Mouse (Mus musculus) liver, embryonic 15.5 days (tissue): ENCODE data around the gene Faap20. TPM values are rescaled to one million over a fixed set of nuclear protein-coding genes. Genes with fewer than 3 reads are reported as not detected.

Experiments used
- ATAC-seq: fragments of 200-750 bp; cut with Nextera tagmentation; 2 replicates; pipeline ENCODE4 v1.8.0; 2017; ENCODE audit warnings: moderate number of reproducible peaks, mild to moderate bottlenecking, moderate library complexity; ENCODE audit not compliant: insufficient read depth
- H3K27ac ChIP-seq: fragments of 300-500 bp; sonication (generic); replicated peaks from 2 replicates; pipeline ENCODE4 v1.5.1; 2015; ENCODE audit warnings: mild to moderate bottlenecking, inconsistent platforms
- H3K27me3 ChIP-seq: fragments of 300-500 bp; sonication (generic); 2 replicates; pipeline ENCODE4 v1.6.1; 2015; ENCODE audit warnings: mild to moderate bottlenecking, inconsistent platforms
- H3K36me3 ChIP-seq: fragments of 300-500 bp; sonication (generic); replicated peaks from 2 replicates; pipeline ENCODE4 v1.6.1; 2015; ENCODE audit warnings: moderate library complexity, mild to moderate bottlenecking, inconsistent platforms
- H3K4me1 ChIP-seq: fragments of 300-500 bp; sonication (generic); replicated peaks from 2 replicates; pipeline ENCODE4 v1.6.1; 2015; ENCODE audit warnings: inconsistent platforms
- H3K4me2 ChIP-seq: fragments of 300-500 bp; sonication (generic); 2 replicates; pipeline ENCODE4 v1.6.1; 2015; ENCODE audit warnings: moderate library complexity, mild to moderate bottlenecking, inconsistent platforms
- H3K4me3 ChIP-seq: fragments of 300-500 bp; sonication (generic); replicated peaks from 2 replicates; pipeline ENCODE4 v1.5.1; 2015; ENCODE audit warnings: mild to moderate bottlenecking, inconsistent platforms
- H3K9ac ChIP-seq: fragments of 300-500 bp; sonication (generic); 2 replicates; pipeline ENCODE4 v1.6.1; 2015; ENCODE audit warnings: moderate library complexity, mild to moderate bottlenecking, inconsistent platforms
- H3K9me3 ChIP-seq: fragments of 300-500 bp; sonication (generic); replicated peaks from 2 replicates; pipeline ENCODE4 v1.6.1; 2016; ENCODE audit warnings: inconsistent platforms
- WGBS: fragments of 180-500 bp; shearing (Covaris S2); methylation state at CpG from one replicate; pipeline ENCODE4 v1.1.7; 2015; ENCODE audit warnings: mixed read lengths; ENCODE audit not compliant: insufficient replicate concordance; 5-methylcytosine and 5-hydroxymethylcytosine counted together
- polyA plus RNA-seq: library from polyadenylated mRNA; unstranded; fragments of >200 nt; fragmentation: Nextera tagmentation; extraction: Ambion mirVana; gene quantifications from 2 replicates; pipeline ENCODE4 v1.2.1, GENCODE M21; 2015

Faap20 gene
- polyA plus RNA-seq, 1 experiment from 2014 or later = 18.2 TPM

DNA sequence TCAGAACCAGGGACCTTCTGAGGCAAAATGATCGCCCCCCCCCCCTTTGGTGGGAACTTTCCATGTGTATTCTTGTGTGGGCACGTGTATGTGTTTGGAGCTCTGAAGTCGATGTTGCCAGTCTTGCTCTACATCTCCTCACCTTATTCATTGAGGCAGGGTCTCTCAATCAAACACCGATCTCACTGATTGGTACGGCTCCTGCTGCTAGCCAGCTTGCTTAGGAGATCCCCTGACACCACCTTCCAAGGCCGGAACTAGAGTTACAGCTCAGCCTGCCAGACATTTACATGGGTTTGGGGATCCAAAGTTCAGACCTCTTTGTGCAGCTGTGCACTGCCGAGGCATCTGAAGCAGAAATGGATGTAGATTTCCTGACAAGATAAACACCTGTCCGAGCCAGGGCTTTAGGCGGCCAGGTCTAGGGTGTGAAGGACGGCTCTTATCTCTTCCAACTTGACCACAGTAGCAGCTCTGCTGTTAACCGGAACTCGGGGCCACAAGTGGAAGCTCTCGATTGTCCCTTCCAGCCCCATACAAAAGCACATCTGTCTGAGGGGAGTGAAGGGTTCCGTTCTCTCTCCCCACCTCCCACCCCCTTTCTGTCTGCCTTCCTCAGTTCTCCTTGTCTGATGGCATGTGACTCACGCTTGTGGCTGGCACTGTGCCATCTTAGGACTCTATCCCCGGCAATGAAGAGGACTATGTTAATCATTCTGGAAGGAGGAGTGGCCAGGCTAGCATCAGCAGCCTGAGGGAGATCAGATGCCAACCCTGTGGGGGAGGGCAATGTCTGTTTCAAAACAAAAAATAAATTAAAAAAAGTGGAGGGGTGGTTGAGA, 30.5 kb downstream of the Faap20 start:
- H3K9ac ChIP-seq = no peak overlapping the region
- WGBS = 40% methylated on average over 16 of the region's 16 CpGs

DNA sequence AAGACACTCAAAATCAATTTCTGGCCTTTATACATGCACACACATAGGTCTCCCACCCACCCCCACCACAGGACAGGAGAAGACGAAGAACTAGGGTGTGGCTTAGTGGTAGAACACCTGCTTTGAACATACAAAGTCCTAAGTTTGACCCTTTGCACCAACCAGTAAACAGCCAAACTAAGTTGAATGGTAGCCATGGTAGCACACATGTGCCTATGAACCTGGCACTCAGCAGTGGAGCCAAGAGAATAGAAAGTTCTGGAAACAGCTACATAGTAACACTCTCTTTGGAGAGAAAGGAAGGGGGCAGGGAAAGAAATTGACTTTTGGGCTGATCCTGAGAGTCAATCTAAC, 31.1 kb downstream of the Faap20 start:
- ATAC-seq = no peak
- Histone ChIP-seq H3K4me2 (no peak overlapping the region), H3K4me3 (no peak overlapping the region), H3K27ac (no peak overlapping the region), H3K27me3 (peaks cover 3% of the 10 kb centered on the region; the same call in 1 of the 2 replicates), H3K4me1 (0 out of 2 replicates have a peak, but pooled peaks cover 3% of the 10 kb centered on the region), H3K9me3 (no peaks in the 10 kb centered on the region), H3K36me3 (no peaks in the 10 kb centered on the region), H3K9ac (no peak overlapping the region)
- WGBS = 48% methylated on average over 1 of the region's 1 CpGs

More for the DNA sequence above, 30.5 kb downstream of the Faap20 start:
- Histone ChIP-seq H3K4me1 (0 out of 2 replicates have a peak, but pooled peaks cover 3% of the 10 kb centered on the region), H3K27me3 (peaks cover 3% of the 10 kb centered on the region; the same call in 1 of the 2 replicates), H3K4me2 (no peak overlapping the region), H3K4me3 (no peak overlapping the region), H3K36me3 (no peaks in the 10 kb centered on the region), H3K9me3 (no peaks in the 10 kb centered on the region), H3K27ac (no peak overlapping the region)
- no peak for ATAC-seq

GRCm38 (mm10) chr4:155281227-155281626, 31.6 kb downstream of the Faap20 start:
- WGBS = 52% methylated on average over 2 of the region's 2 CpGs

DNA sequence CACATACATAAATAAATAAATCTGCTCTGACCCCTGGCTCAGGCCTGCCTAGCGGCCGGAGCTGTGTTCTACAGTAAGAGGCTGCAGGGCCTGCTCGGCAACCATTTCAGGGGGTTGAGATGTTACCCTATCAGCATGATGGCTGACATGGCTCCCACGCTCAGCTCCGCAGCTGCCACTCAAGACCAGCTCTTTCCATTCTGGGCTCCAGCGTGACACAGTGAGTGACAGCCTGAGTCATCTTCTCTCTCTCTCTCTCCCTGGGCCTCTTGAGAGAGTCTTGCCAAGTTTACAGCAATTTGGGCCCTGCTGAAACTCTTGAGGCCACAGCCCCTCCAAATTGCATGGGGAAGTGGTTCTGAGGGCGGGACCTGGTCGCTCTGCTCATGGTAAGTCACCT, 32.0 kb downstream of the Faap20 start:
- 58% methylated on average over 8 of the region's 8 CpGs for WGBS
- Histone ChIP-seq H3K27me3 (peaks cover 3% of the 10 kb centered on the region; the same call in 1 of the 2 replicates), H3K27ac (no peak overlapping the region), H3K4me3 (no peak overlapping the region), H3K9me3 (no peaks in the 10 kb centered on the region), H3K4me2 (no peak overlapping the region), H3K9ac (no peak overlapping the region), H3K36me3 (no peaks in the 10 kb centered on the region), H3K4me1 (0 out of 2 replicates have a peak, but pooled peaks cover 3% of the 10 kb centered on the region)
- ATAC-seq = no peak

More at GRCm38 (mm10) chr4:155281227-155281626, 31.6 kb downstream of the Faap20 start:
- H3K9me3 ChIP-seq = no peaks in the 10 kb centered on the region
- 0 out of 2 replicates have a peak, but pooled peaks cover 3% of the 10 kb centered on the region for H3K4me1 ChIP-seq
- no peak overlapping the region for H3K27ac ChIP-seq
- no peak overlapping the region for H3K4me3 ChIP-seq
- ATAC-seq = no peak
- H3K9ac ChIP-seq = no peak overlapping the region
- no peak overlapping the region for H3K4me2 ChIP-seq
- H3K36me3 ChIP-seq = no peaks in the 10 kb centered on the region
- H3K27me3 ChIP-seq = peaks cover 3% of the 10 kb centered on the region; the same call in 1 of the 2 replicates

- Histone ChIP-seq H3K4me2 (no peak overlapping the region), H3K4me3 (no peak overlapping the region), H3K9me3 (no peaks in the 10 kb centered on the region), H3K4me1 (0 out of 2 replicates have a peak, but pooled peaks cover 3% of the 10 kb centered on the region), H3K27ac (no peak overlapping the region), H3K9ac (no peak overlapping the region), H3K27me3 (peaks cover 3% of the 10 kb centered on the region; the same call in 1 of the 2 replicates), H3K36me3 (no peaks in the 10 kb centered on the region)
- no peak for ATAC-seq
- 69% methylated on average over 6 of the region's 6 CpGs for WGBS
Measured at GRCm38 (mm10) chr4:155282231-155282630, 32.6 kb downstream of the Faap20 start.

DNA sequence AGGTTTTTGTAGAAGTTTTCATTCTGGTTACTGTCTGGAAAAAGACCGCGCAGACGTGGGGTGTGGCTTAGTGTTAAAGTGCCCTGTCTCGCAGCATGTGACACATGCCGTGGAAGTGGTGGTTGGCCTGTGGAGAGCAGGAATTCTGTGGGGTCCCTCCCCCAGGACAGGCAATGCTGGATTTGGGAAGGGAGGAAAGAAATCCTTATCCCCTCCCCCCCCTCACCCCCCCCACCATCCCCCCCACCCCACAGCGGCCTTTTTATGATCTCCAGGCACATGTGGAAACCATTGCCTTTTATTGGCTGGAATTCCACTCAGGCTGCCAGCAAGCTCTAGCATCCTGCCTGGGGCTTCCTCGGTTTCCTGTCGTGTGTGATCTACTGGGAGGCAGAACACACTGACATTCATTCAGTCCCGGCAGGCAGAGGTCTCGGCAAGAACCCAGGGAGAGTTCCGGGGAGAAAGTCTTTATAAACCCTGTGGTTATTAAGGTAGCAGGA, 33.5 kb downstream of the Faap20 start:
- H3K4me3 ChIP-seq = no peak overlapping the region
- H3K4me1 ChIP-seq = 0 out of 2 replicates have a peak, but pooled peaks cover 3% of the 10 kb centered on the region
- H3K27me3 ChIP-seq = peaks cover 3% of the 10 kb centered on the region; the same call in 1 of the 2 replicates
- H3K4me2 ChIP-seq = no peak overlapping the region
- 31% methylated on average over 11 of the region's 11 CpGs for WGBS
- no peak for ATAC-seq
- H3K27ac ChIP-seq = no peak overlapping the region
- H3K9me3 ChIP-seq = no peaks in the 10 kb centered on the region
- no peak overlapping the region for H3K9ac ChIP-seq
- no peaks in the 10 kb centered on the region for H3K36me3 ChIP-seq

- no peak overlapping the region for H3K9ac ChIP-seq
- H3K27ac ChIP-seq = no peak overlapping the region
- ATAC-seq = no peak
Measured at GRCm38 (mm10) chr4:155283585-155283984, 34.0 kb downstream of the Faap20 start.

GRCm38 (mm10) chr4:155284521-155285379, 35.1 kb downstream of the Faap20 start:
- Histone ChIP-seq H3K27ac (no peak overlapping the region), H3K9ac (no peak overlapping the region), H3K4me3 (no peak overlapping the region), H3K27me3 (peaks cover 3% of the 10 kb centered on the region; the same call in 1 of the 2 replicates), H3K9me3 (no peaks in the 10 kb centered on the region), H3K4me2 (no peak overlapping the region), H3K4me1 (0 out of 2 replicates have a peak, but pooled peaks cover 3% of the 10 kb centered on the region), H3K36me3 (no peaks in the 10 kb centered on the region)
- WGBS = 57% methylated on average over 15 of the region's 15 CpGs
- no peak for ATAC-seq

More at GRCm38 (mm10) chr4:155283585-155283984, 34.0 kb downstream of the Faap20 start:
- no peaks in the 10 kb centered on the region for H3K36me3 ChIP-seq
- 37% methylated on average over 9 of the region's 9 CpGs for WGBS
- 0 out of 2 replicates have a peak, but pooled peaks cover 3% of the 10 kb centered on the region for H3K4me1 ChIP-seq
- H3K9me3 ChIP-seq = no peaks in the 10 kb centered on the region
- H3K4me3 ChIP-seq = no peak overlapping the region
- peaks cover 3% of the 10 kb centered on the region; the same call in 1 of the 2 replicates for H3K27me3 ChIP-seq
- no peak overlapping the region for H3K4me2 ChIP-seq

GRCm38 (mm10) chr4:155286090-155286489, 36.5 kb downstream of the Faap20 start:
- WGBS = 63% methylated on average over 4 of the region's 4 CpGs
- peaks cover 3% of the 10 kb centered on the region; the same call in 1 of the 2 replicates for H3K27me3 ChIP-seq
- H3K4me2 ChIP-seq = no peak overlapping the region
- no peaks in the 10 kb centered on the region for H3K36me3 ChIP-seq
- no peak overlapping the region for H3K4me3 ChIP-seq
- H3K4me1 ChIP-seq = no peaks in the 10 kb centered on the region
- no peak for ATAC-seq
- H3K27ac ChIP-seq = no peak overlapping the region
- no peaks in the 10 kb centered on the region for H3K9me3 ChIP-seq
- H3K9ac ChIP-seq = no peak overlapping the region

- no peaks in the 10 kb centered on the region for H3K36me3 ChIP-seq
- no peak for ATAC-seq
- H3K4me2 ChIP-seq = no peak overlapping the region
- H3K9me3 ChIP-seq = no peaks in the 10 kb centered on the region
- H3K4me3 ChIP-seq = no peak overlapping the region
- no peaks in the 10 kb centered on the region for H3K4me1 ChIP-seq
- peaks cover 3% of the 10 kb centered on the region; the same call in 1 of the 2 replicates for H3K27me3 ChIP-seq
- WGBS = 69% methylated on average over 11 of the region's 11 CpGs
- no peak overlapping the region for H3K9ac ChIP-seq
- no peak overlapping the region for H3K27ac ChIP-seq
Measured at GRCm38 (mm10) chr4:155287713-155288112, 38.1 kb downstream of the Faap20 start.
